Mouse (Mus musculus) bone marrow macrophage, adult 2 months (primary cell): ENCODE measurements around the gene Thsd4. TPM values are rescaled to one million over a fixed set of nuclear protein-coding genes. Genes with fewer than 3 reads are reported as not detected.

Experiments
- H3K27ac ChIP-seq: 2 replicates; pipeline ENCODE4 v1.5.1; 2012; ENCODE audit warnings: low read depth, low read length; ENCODE audit not compliant: insufficient read depth
- H3K4me1 ChIP-seq: 2 replicates; pipeline ENCODE4 v1.6.1; 2012; ENCODE audit warnings: low read length; ENCODE audit not compliant: control insufficient read depth, insufficient read depth
- H3K4me3 ChIP-seq: 2 replicates; pipeline ENCODE4 v1.5.1; 2012; ENCODE audit warnings: mild to moderate bottlenecking, low read length, moderate library complexity; ENCODE audit not compliant: insufficient read depth
- CTCF ChIP-seq: IDR thresholded peaks from 2 replicates; pipeline ENCODE4 v1.5.1; 2012; ENCODE audit warnings: low read depth, mild to moderate bottlenecking, low read length, moderate library complexity
- POLR2A ChIP-seq: IDR thresholded peaks from 2 replicates; pipeline ENCODE4 v1.6.1; 2012; ENCODE audit warnings: mild to moderate bottlenecking, low read depth, low read length, borderline replicate concordance
- polyA plus RNA-seq: library from polyadenylated mRNA; stranded (reverse); fragments of >200 nt; gene quantifications from 2 replicates; pipeline ENCODE4 v1.2.4, GENCODE M21; 2012; ENCODE audit not compliant: missing spikeins, insufficient read depth, insufficient read length

Thsd4 gene
- polyA plus RNA-seq, 1 experiment, result 0.09 TPM

- Histone ChIP-seq H3K4me3 (no peak overlapping the region), H3K27ac (no peak overlapping the region), H3K4me1 (peaks cover 15% of the 10 kb centered on the region)
- TF ChIP-seq CTCF (no peak), POLR2A (no peak)
Measured at GRCm38 (mm10) chr9:60491489-60492100, 30.3 kb downstream of the Thsd4 start.

GRCm38 (mm10) chr9:60491079-60491478, 30.8 kb downstream of the Thsd4 start:
- Histone ChIP-seq H3K4me3 (no peak overlapping the region), H3K27ac (no peak overlapping the region), H3K4me1 (peaks cover 15% of the 10 kb centered on the region)
- TF ChIP-seq CTCF, result no peak
- TF ChIP-seq POLR2A, result no peak

- no peak overlapping the region for H3K27ac ChIP-seq
- no peak overlapping the region for H3K4me3 ChIP-seq
- no peak for TF ChIP-seq POLR2A
- no peak for TF ChIP-seq CTCF
- peaks cover 15% of the 10 kb centered on the region for H3K4me1 ChIP-seq
Measured at GRCm38 (mm10) chr9:60488816-60489215, 33.0 kb downstream of the Thsd4 start.

- H3K27ac ChIP-seq, result no peak overlapping the region
- H3K4me1 ChIP-seq, result peaks cover 11% of the 10 kb centered on the region
- TF ChIP-seq POLR2A, result no peak
- no peak for TF ChIP-seq CTCF
- no peak overlapping the region for H3K4me3 ChIP-seq
Measured at GRCm38 (mm10) chr9:60482165-60482564, 39.7 kb downstream of the Thsd4 start.

- peaks cover 11% of the 10 kb centered on the region for H3K4me1 ChIP-seq
- TF ChIP-seq CTCF (no peak), POLR2A (no peak)
- no peak overlapping the region for H3K4me3 ChIP-seq
- no peak overlapping the region for H3K27ac ChIP-seq
Measured at GRCm38 (mm10) chr9:60480052-60480451, 41.8 kb downstream of the Thsd4 start.

GRCm38 (mm10) chr9:60478806-60479205, 43.0 kb downstream of the Thsd4 start:
- TF ChIP-seq CTCF, result no peak
- no peak for TF ChIP-seq POLR2A
- Histone ChIP-seq H3K4me1 (peaks cover 11% of the 10 kb centered on the region), H3K4me3 (no peak overlapping the region), H3K27ac (no peak overlapping the region)

GRCm38 (mm10) chr9:60477991-60478750, 43.7 kb downstream of the Thsd4 start:
- TF ChIP-seq CTCF, result no peak
- TF ChIP-seq POLR2A, result no peak
- peaks cover 11% of the 10 kb centered on the region for H3K4me1 ChIP-seq
- H3K27ac ChIP-seq, result peak overlapping the region; percentile 12; the same call in 1 of the 2 replicates
- H3K4me3 ChIP-seq, result no peak overlapping the region

- TF ChIP-seq POLR2A (no peak), CTCF (no peak)
- H3K27ac ChIP-seq, result no peak overlapping the region
Measured at GRCm38 (mm10) chr9:60460010-60460982, 61.5 kb downstream of the Thsd4 start.

GRCm38 (mm10) chr9:60458468-60458962, 63.3 kb downstream of the Thsd4 start:
- Histone ChIP-seq H3K4me1 (no peaks in the 10 kb centered on the region), H3K27ac (no peak overlapping the region), H3K4me3 (no peak overlapping the region)
- TF ChIP-seq CTCF, result no peak
- no peak for TF ChIP-seq POLR2A

More at GRCm38 (mm10) chr9:60460010-60460982, 61.5 kb downstream of the Thsd4 start:
- Histone ChIP-seq H3K4me3 (no peak overlapping the region), H3K4me1 (no peaks in the 10 kb centered on the region)
